Mouse (Mus musculus) kidney, adult 9 months (tissue): ENCODE measurements around the gene Nacc2.

Experiments
- DNase-seq: peaks from one replicate; pipeline ENCODE4 v3.0.0; 2022

Nacc2 gene

DNA sequence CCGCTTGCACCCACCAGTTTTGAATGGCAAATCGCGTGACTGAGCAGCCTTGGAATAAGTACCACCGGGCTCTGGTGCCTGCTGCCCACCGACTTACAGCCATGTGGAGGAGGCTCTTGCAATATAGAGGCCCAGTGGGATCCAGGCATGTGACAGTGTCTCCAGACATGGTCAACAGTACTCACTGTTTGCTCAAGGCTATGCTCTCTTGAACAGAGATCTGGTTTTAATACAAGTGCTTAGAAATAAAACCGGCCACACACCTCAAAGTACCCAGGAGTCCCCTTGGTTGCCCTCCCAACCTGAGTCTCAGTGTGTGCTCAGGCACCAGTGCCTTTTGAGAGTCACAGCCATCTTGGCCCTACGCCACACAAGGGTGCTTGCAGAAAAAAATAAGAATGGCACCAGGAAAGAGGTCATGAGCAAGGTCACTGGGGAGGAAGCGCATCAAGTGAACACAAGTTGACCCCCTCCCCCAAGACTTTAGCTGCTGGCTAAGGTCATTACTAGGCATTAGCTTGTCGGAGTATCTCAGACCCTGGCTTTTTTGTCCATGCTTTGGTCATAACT lies at the start of gene Nacc2:
Gene Nacc2 (minus strand): TSS at position 142 of the 570 bp plus-strand sequence.
- DNase-seq, result peak; percentile 51

DNA sequence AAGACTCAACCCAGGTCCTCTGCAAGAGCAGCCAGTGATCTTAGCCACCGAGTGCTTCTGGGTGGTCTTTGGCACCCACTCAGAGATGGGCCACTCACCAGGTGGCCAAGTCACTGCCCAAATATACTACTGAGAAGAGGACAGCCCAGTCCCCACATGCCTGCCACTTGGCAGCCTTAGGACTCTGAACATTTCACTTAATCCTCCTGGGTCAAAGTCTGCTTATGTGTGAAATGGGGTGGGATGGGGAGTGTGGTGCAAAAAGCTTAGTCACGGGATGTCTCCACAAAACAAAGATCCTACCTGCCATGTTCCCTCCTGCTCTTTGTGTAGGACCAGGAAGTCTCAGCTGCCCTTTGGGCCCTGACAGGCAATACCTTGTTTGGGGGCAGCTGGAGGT lies 49.1 kb upstream of the Nacc2 start:
- peak; percentile 25 for DNase-seq

DNA sequence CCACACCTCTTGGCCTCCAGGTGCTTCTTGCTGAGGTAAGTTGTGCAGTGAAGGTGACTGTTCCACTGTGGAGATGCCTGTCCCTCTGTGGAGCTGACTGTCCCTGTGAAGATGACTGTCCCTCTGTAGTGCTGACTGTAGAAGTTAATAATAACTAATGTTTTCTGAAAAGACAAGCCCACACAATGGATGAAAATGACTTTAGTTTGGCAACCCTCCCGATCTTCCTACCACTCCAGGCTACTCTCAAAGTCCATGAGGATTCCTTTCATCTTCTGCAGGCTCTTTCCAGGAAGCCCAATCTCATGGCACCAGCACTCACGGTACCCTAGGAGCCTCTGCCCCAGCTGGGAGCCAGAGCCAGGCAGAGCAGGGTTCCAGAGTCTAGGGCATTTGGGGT lies 47.4 kb upstream of the Nacc2 start:
- DNase-seq, result no peak

DNA sequence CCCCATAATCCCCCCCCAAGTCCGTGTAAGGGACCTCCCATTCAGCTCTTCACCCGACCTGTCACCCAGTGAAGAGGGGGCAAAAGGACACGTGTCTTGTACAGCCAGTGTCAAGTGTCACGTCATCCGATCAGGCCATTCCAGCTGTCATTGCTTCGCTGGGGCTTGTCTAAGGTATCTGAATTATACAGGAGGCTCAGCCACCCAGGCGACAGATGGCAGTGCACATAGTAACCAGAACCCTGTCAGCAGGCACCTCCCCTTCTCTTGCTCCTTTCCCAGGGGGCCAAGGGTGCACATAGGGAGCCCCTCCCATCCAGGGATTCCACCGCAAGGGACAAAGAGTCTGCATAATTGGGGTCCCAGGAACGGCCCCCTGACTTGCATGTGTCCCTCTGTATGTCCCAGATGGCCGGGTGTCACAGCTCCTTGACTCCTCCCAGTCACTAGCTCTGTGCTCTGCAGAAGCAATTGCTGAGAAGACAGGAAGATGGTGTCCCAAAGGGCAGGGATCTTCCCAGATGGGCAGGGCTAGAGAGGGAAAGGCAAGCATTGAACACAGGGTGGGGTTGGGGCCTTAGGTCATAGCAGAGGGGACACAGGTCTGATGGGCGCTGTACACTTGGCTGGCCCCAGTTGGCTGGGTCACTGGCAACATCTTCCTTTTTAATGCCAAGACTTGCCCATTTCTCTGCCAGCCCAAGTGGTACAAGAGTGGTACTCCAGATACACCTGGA lies 46.0 kb upstream of the Nacc2 start:
- DNase-seq, result no peak

DNA sequence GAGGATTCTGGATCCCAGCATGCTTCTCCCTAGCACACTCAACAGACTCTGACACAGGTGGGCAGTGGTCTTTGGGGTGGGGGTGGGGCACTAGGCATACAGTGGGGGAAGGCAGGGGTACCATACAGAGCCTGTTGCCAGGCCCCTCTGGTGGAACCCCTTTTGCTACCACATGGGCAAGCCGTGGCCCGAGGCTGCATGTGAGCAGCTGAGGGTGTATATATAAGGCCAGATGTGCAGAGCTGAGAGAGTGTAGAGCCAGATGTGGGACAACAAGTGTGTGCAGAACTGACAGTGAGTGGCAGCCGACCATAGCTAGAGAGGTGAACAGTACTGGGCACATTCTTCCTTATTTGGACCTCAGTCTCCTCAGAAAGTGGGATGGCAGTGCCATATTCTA lies 43.9 kb upstream of the Nacc2 start:
- DNase-seq, result no peak

DNA sequence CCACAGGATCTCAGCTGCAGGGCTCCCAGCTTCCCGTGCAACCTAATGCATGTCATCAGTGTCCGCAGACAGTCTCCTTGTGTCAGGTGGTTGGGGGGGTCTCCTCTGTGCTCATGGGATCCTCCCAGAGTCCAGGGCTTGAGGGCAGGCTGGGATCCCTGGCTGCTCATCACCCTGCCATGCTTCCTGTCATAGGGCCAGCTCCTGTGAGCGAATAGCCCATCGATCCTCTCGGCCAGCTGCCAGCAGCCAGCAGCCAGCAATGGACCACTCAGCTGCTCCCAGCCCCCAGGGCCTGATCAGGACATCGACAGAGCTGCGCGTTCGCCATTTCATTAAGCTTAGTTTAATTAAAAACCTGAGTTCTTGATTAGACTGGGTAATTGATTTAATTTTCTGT lies 35.0 kb upstream of the Nacc2 start:
- no peak for DNase-seq

DNA sequence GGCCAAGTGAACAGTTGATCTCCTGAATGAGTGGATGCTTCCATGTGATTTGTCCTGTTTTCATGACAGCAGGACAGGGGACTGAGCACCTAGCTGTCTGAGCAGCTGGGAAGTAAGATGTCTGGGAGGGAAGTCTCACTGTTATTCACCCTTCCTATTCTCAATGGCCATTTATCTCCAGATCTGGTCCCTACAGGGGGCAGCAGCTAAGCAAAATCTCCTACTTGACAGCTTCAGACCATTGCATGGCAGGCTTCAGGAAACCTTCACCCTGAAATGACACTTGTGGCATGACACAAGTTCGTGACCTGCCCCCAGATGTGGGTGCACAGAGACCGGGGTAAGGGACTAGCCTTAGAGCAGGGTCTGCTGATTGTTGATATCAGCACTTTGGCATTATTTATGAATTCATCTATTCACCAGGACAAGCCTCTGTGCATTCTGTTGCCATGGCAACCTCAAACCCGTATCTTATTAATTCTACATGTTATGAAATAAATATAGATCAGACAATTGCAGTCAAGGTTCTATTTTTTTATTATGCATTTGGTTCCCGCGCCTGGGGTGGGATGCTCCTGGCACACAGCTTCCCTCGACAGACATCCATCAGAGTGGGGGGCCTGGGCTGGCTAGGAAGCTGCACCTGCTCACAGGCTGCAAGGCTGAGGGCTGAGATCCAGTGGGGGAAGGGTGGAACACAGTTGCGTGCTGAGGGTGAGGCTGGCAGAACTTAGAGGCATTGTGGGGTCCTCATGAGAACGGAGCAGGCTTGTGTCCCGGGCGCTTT lies 33.4 kb upstream of the Nacc2 start:
- DNase-seq, result no peak

DNA sequence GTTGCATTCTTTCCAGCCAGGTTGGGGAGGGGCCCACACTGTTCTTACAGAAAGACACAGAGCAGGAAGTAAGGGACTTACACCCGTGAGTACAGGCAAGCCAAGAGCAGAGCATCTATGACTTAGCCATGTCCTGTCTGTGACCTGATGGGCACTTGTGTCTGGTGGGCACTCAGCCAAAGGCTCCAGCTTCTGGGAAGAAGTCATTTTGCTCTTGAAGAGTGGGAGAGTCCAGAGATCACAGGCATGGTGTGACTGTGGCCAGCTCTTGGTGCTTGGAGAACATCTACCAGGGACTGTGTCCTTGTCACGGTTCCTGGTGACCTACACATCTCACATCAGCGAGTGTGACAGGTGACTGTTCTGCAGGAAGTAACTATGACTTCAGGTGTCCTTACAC lies 32.7 kb upstream of the Nacc2 start:
- no peak for DNase-seq

DNA sequence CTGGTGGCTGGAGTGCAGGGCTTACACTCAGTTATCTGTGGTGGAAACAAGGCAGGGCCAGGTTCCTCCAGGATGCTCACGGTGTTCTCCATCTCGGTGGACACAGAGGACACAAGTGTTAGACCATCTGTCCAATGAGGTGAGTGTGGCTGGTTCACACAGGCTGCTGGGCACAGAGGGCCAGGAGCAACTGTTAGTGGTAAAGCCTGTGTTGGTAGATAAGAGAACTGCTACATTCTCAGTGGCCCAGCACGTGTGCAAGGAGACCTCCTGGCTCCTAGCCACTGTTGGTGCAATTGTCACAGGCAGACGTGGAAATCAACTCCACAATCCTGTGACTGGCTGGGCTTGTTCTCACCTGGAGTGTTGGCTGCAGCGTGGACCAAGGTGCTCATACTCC lies 31.6 kb upstream of the Nacc2 start:
- no peak for DNase-seq

DNA sequence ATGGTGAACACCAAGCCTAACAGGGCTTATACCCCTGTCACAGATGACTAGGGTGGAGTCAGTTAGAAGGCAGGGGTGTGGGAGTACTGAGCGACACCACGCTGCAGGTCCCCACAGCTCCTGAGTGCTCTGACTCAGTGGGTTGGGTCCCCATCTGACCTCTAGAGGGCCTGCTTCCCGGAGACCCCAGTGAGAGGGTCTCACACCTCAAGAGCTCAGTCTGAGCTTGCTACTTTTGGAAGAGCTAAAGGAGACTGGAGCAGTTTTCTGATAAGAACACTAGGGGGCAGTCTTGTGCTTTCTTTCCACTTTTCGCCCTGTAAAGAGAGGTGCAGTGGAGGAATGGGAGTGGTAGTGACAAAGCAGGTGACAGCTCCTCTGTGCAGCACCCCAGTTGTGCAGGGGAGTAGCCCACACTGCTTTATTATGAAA lies 30.9 kb upstream of the Nacc2 start:
- peak; percentile 40 for DNase-seq

DNA sequence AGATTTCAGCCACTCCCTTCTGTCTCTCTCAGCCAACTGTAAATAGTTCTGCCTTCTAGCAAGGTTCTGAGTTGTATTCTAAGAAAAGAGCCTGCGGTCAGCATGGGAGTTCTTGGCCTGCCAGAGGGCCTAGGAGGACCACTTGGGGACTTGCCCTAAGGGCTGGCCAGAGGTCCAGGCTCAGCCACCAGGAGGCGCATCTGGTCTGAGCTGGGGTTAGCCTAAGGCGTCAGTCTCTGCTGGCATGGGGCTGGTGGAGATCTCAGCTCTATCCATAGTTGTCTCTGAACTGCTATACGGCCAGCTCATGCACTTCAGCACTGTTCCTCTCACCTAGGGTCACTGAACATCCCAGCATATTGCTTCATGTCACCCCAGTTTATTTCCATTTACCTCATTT lies 30.3 kb upstream of the Nacc2 start:
- DNase-seq, result peak; percentile 36

DNA sequence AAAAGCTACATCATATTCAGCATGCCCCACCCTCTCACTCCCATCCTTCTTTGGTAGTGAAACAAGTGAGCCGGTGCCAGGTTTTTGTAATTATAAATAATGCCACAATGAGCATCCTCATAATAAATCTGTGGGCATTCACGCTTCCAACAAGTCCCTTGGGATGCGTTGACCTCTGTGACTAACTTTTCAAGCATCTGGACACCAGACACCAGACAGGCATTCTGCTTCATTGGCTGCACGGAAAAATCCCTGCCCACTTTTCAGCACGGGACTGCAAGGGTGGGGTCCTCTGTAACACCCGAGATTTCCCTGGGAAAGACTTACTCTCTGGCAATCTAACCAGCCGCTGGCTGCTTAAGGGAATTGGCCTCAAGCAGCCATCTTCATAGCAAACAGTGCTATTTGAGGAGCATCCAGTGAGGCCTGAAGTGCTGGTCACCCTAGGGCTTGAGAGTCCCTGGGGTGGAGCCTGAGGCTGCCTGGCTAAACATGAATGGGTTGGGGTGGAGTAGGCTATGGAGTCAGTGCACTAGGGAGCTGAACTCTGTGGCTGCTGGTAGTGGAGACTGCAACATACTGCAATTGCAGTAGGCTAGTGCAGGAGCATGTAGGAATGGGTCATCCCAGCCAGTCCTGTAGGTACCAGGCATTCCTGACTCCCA lies 24.8 kb upstream of the Nacc2 start:
- DNase-seq, result peak; percentile 0

DNA sequence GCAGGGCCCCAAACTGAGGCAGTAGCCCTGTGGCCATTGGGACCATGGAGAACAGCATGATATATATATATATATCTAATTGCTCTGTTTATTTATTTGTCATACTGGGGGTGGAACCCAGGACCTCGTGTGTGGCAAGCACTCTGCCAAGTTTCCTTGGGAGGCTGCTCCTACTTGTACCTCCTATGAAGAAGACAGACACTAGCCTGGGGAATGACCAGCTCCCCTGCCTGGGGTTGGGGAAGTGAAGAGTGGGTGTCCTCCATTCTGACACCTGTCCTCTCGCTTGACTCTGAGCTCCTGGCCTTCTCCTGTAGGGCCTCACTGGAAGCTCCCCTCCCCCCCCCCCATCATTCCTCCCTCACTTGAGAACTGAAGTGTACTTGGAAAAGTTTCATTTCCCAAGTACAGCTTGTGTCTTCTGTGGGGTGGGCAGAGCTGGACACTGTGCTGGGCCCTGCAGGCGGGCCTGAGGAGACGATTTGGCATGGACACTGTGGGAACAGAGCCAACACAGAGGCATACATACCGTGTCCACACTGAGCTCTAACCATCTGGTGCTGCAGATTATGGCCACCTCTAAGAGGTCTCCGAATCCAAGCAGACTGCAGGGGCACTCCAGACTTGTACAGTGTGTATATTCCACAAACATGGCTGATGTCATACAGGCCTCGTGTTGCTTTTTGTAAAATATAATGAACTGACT lies 23.5 kb upstream of the Nacc2 start:
- peak; percentile 0 for DNase-seq

DNA sequence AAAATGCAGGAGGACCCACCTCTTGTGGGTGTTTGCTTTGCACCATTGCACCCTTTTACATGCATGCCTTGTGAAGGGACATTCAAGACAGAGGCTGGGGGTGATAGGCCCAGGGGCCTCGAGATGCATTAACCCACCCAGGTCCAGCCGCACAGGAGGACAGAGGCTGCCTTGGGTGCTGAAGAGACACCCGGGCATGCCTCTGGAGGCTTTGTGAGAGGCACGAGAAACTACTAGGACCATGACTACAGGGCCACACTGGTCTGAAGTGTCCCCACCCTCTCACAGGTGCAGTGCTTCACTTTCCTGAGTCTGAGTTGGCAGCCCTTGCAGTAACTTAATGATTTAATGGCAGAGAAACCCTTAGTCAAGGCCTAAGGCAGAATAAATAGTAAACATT lies 22.1 kb upstream of the Nacc2 start:
- DNase-seq, result no peak

DNA sequence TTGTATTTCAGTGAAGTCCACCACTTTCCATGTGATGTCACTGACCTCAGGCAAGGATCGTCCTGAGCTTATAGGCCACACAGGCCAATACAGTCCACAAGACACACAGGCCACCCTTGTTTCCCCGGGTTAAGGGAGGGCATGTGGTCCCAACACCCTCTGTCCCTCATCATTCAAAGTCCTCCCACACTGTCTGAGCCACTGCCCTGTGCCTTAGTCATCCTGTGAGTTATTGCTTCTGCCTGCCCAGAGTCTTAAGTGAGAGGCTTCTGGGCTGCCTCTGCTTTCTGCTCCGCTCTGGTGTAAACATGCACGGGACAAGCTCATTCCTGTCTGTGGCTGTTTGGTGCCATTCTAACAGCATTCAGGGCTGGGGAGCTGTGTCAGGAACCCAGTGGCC lies 21.3 kb upstream of the Nacc2 start:
- no peak for DNase-seq

DNA sequence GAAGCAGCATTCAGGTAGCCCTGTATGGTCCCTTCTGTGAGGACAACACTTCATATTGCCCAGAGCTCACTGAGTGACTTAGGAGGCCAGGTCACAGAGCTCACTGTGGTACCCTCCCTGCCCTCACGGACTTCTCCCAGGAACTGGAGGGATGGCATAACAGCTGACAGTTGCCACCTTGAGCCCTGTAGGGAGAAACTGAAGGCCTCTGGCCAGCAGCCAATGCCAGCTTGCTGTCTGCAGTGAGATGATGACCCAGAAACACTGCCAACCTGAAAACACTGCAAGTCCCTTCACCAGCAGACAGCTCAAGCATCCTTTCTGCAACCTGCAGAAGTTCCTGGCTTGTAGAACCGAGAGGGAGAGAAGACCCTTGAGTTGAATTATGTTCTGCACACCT lies 20.5 kb upstream of the Nacc2 start:
- DNase-seq, result no peak

DNA sequence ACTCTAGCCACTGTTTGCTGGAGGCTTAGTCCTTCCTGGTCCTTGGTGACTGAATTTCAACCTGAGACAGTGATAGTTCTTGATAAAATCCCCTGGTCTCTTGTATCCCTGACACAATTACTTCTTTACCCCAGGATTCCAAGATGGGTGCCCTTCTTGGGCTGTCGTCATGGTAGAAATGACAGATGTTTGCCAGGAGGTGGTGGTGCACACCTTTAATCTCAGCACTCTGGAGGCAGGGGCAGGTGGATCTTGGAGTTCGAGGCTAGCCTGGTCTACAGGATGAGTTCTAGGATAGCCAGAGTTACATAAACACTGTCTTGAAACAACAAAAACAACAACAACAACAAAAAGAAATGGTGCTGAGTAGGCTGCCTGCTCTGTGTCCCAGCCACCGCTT lies 20.0 kb upstream of the Nacc2 start:
- no peak for DNase-seq

DNA sequence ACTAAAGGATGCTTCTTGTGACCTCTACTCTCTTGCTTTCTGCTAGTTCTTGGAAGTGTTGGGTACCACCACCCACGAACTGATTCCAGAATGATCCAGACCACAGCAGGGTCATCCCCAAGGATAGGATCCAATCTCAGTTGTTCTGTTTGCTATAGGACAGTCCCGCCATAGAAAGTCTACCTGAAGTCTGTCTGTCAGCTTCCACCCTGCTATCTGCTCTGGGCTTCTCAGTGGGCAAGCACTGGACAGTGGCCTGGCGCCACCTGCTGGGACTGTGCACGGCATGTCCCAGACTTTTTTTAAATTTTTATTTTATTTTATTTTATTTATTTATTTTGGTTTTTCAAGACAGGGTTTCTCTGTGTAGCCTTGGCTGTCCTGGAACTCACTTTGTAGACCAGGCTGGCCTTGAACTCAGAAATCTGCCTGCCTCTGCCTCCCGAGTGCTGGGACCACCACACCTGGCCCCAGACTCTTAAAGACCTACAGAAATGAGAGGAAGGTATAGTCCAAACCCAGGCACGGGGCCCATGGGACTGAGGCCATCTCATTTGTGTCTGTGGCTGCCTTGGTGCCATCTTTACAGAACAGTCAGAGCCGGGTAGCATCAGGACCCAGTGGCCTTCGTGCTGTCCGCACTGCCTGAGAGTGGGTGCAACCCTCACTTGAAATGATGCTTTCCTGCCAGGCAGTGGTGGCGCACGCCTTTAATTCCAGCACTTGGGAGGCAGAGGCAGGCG lies 19.0 kb upstream of the Nacc2 start:
- DNase-seq, result peak; percentile 70

DNA sequence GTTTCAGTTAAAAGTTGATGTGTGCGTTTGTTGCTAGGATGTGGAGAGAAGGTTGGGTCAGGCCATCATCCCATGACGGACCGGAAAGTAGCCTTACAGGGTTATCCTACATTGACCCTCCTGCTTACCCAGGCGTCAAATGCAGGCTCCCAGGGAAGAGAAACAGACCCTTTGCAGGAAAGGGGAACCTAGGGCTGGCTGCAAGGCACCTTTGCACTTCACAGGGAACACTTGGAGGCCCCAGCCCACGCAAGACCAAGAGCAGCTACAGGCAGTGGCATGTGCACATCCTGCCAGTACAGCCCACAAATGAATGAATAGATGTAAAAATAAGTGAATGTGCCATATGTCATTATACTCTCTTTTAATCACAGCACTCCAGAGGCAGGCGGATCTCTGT lies 17.9 kb upstream of the Nacc2 start:
- DNase-seq, result no peak

DNA sequence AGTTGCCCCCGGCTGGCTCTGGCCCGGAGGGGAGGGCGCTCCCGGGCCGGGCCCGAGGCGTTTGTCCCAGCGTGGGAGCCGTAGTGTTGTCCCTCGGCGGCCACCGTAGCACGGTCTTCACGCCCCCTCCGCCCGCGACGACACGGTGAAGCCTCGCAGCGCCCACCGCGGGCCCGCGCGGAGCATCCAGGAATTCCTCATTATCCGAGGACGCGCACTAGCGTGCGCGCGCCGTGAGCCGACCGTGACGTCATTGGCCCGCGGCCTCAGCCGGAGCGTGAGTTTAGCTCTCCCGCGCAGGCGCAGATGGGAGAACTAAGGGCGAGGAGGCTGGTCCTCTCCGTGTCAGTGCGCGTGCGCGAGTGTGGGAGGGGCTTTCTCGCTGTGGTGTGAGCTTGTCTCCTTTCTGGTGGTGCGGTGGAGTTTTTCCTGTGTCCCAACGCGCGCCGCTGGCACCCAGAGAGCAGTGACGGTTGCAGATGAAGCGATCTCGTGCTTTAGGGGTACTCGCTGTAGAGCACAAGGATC lies 17.3 kb upstream of the Nacc2 start:
- peak; percentile 99 for DNase-seq

DNA sequence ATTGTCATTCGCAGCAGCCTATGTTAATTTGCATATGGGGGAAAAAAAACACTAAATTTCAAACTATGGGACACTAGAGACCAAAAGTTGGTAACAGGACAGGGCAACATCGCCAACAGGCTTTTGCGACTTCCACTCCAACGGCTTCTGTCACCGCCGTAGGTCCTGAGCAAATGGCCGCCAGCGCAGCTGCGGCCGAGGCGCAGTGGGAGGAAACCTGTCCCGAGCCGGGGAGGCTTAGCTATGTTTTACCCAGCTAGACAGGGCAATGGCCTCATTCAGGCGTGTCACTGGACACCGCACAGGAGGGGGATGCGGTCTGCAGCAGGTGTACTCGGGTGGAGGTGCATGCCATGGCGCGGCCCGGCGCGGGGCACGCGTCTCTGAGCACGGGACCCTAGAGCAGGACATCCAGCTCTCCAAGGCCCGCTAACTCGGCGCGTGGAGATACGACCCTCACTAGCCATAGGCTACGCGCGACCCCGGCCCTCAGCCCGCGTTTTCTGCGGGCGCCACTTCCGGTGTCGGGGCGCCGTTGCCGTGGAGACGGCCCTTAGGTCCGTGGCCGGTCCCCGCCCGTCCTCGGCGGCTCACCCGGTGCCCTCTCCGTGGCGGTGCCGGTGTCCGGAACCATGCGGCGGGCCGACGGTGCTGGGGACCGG lies 16.7 kb upstream of the Nacc2 start:
- no peak for DNase-seq
